Mouse (Mus musculus) small intestine, adult 2 months (tissue): ENCODE measurements around the gene Tbc1d5. TPM values are rescaled to one million over a fixed set of nuclear protein-coding genes. Genes with fewer than 3 reads are reported as not detected.

ENCODE experiments used
- H3K27ac ChIP-seq: fragments of 200-500 bp; 2 replicates; pipeline ENCODE4 v1.5.1; 2012; ENCODE audit warnings: low read depth, low read length, control low read depth, inconsistent platforms; ENCODE audit not compliant: insufficient read depth
- H3K27me3 ChIP-seq: fragments of 200-500 bp; 2 replicates; pipeline ENCODE4 v1.6.1; 2012; ENCODE audit warnings: mild to moderate bottlenecking, moderate library complexity, low read length, inconsistent platforms; ENCODE audit not compliant: control insufficient read depth, insufficient read depth
- H3K36me3 ChIP-seq: fragments of 200-500 bp; 2 replicates; pipeline ENCODE4 v1.6.1; 2012; ENCODE audit warnings: mild to moderate bottlenecking, low read length, control low read depth, inconsistent platforms; ENCODE audit not compliant: control insufficient read depth, insufficient read depth
- H3K4me1 ChIP-seq: fragments of 200-500 bp; 2 replicates; pipeline ENCODE4 v1.6.1; 2012; ENCODE audit warnings: low read length, inconsistent platforms, mixed read lengths; ENCODE audit not compliant: control insufficient read depth, insufficient read depth, insufficient read length
- H3K4me3 ChIP-seq: fragments of 200-500 bp; 2 replicates; pipeline ENCODE4 v1.5.1; 2012; ENCODE audit warnings: low read depth, mild to moderate bottlenecking, control low read depth, inconsistent platforms, low read length, moderate library complexity
- CTCF ChIP-seq: fragments of 200-500 bp; IDR thresholded peaks from 2 replicates; pipeline ENCODE4 v1.5.1; 2012; ENCODE audit warnings: low read depth, mild to moderate bottlenecking, control low read depth, inconsistent platforms, low read length, moderate library complexity, mixed read lengths; ENCODE audit not compliant: insufficient replicate concordance, insufficient read length; ENCODE audit errors: extremely low read depth
- POLR2A ChIP-seq: fragments of 200-500 bp; IDR thresholded peaks from 2 replicates; pipeline ENCODE4 v1.6.1; 2012; ENCODE audit warnings: low read depth, mild to moderate bottlenecking, control low read depth, inconsistent platforms, low read length, moderate library complexity
- WGBS: fragments of 180-500 bp; shearing (Covaris S2); methylation state at CpG from one replicate; pipeline ENCODE4 v1.1.7; 2018; 5-methylcytosine and 5-hydroxymethylcytosine counted together
- polyA plus RNA-seq: library from polyadenylated mRNA; depleted of rRNA; stranded (reverse); fragments of >200 nt; gene quantifications from 2 replicates; pipeline ENCODE4 v1.2.3, GENCODE M21; 2012

Tbc1d5 gene
- polyA plus RNA-seq, 1 experiment = 6.1 TPM

DNA sequence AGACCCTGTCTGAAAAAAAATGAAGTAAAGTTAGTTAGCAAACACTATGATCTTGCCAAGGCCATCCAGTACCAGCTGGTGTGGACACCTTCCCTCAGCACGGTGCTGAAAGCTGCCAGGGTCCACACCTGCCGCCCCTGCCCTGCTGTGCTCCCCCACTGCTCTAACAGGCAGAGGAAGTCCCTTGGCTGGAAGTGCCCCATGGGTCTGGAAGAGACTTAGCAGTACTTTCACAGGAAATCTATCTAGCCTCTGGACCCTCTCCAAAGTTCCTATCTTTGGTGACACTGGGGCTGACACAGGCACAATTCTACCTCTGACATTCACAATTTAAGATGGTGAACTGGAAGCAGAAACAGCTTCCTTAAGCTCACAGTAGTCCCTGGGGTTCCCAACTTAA is 442.1 kb downstream of the Tbc1d5 start:
- Histone ChIP-seq H3K36me3 (peaks cover 9% of the 10 kb centered on the region; the same call in 1 of the 2 replicates), H3K4me3 (no peak overlapping the region), H3K27me3 (no peaks in the 10 kb centered on the region), H3K27ac (no peak overlapping the region), H3K4me1 (no peaks in the 10 kb centered on the region)
- 53% methylated on average over 2 of the region's 2 CpGs for WGBS
- TF ChIP-seq POLR2A (no peak), CTCF (no peak)

DNA sequence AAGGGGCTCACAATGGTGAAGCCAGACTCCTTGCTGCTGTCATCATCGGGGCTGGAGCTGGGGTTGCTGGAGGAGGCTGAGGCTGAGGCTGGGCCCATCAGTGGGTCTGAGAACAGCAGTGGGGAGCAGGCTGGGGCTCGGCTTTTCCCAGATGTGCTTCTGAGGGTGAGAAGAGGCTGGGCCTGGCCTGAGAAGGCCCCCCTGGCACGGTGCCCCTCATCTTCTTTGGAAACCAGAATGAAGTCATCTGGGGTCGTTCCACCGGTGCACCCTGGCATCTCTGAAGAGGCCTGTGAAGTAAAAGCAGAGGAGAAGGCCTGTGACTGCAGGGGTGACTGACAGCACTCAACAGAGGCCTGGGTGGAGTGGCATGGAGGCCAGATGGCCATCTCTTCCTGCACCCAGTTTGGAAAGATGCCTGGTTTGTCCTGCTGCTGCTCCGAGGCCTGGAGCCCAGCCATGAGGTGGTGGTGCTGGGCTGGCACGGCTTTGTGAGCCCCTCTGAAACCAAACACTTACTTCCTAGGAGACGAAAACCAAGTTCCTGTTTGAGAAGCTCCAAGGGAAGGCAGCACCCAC is 443.1 kb downstream of the Tbc1d5 start:
- TF ChIP-seq POLR2A (no peak), CTCF (no peak)
- H3K27ac ChIP-seq = no peak overlapping the region
- peaks cover 3% of the 10 kb centered on the region; the same call in 1 of the 2 replicates for H3K4me1 ChIP-seq
- WGBS = 67% methylated on average over 8 of the region's 8 CpGs
- no peaks in the 10 kb centered on the region for H3K27me3 ChIP-seq
- H3K36me3 ChIP-seq = peaks cover 9% of the 10 kb centered on the region; the same call in 1 of the 2 replicates
- no peak overlapping the region for H3K4me3 ChIP-seq

- Histone ChIP-seq H3K4me3 (no peak overlapping the region), H3K27me3 (no peaks in the 10 kb centered on the region), H3K4me1 (peaks cover 6% of the 10 kb centered on the region; the same call in 1 of the 2 replicates), H3K36me3 (peaks cover 9% of the 10 kb centered on the region; the same call in 1 of the 2 replicates), H3K27ac (no peak overlapping the region)
- no peak for TF ChIP-seq CTCF
- no peak for TF ChIP-seq POLR2A
- WGBS = 79% methylated on average over 4 of the region's 4 CpGs
Measured at GRCm38 (mm10) chr17:50735382-50735954, 443.7 kb downstream of the Tbc1d5 start.

DNA sequence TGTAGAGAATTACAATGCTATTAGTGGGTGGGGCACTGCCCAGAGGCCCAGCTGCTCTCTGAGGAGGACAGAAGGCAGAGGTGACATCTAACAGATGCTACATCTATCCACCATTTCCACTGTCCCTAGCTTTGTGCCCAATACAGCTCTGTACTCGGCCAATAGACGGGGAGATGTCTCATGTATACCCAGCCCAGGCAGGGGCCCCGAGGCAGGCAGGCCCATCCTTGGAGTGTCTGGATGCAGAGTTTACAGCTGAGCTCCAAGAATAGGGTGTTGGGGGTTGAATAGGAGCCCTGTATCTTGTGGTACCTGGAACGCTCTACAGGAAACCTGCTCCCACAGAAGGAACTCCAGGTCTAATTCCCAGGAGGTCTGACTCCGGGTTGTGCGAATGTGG is 444.4 kb downstream of the Tbc1d5 start:
- TF ChIP-seq POLR2A = no peak
- no peak for TF ChIP-seq CTCF

DNA sequence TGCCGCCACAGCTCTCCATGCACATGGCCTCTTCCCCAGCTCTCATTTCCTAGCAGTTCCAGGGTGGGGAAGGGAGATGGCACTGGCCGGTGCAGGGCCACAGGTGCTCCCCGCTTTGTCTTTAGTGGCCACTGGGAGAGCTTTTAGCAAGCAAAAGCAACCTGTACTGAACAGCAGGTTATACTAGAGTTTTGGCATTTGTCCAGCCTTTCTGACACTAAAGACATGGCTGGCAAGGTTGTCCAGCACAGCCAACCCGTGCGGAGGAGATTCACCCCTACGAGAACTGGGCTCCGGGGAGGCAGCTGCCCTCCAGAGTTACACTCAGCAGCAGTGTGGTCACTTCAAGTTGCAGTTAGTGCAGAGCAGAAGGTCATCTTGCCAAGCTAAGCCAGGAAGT is 445.8 kb downstream of the Tbc1d5 start:
- Histone ChIP-seq H3K27ac (no peak overlapping the region), H3K4me1 (peaks cover 6% of the 10 kb centered on the region; the same call in 1 of the 2 replicates), H3K4me3 (no peak overlapping the region), H3K36me3 (peaks cover 9% of the 10 kb centered on the region; the same call in 1 of the 2 replicates), H3K27me3 (no peaks in the 10 kb centered on the region)
- WGBS = 91% methylated on average over 7 of the region's 7 CpGs
- TF ChIP-seq CTCF = no peak
- TF ChIP-seq POLR2A = no peak

More for the DNA sequence above, 444.4 kb downstream of the Tbc1d5 start:
- Histone ChIP-seq H3K4me1 (peaks cover 6% of the 10 kb centered on the region; the same call in 1 of the 2 replicates), H3K4me3 (no peak overlapping the region), H3K36me3 (peaks cover 9% of the 10 kb centered on the region; the same call in 1 of the 2 replicates), H3K27ac (no peak overlapping the region), H3K27me3 (no peaks in the 10 kb centered on the region)
- 93% methylated on average over 6 of the region's 6 CpGs for WGBS

GRCm38 (mm10) chr17:50731876-50732275 is 447.3 kb downstream of the Tbc1d5 start:
- H3K27ac ChIP-seq = no peak overlapping the region
- 91% methylated on average over 5 of the region's 5 CpGs for WGBS
- peaks cover 8% of the 10 kb centered on the region; the same call in 1 of the 2 replicates for H3K36me3 ChIP-seq
- TF ChIP-seq POLR2A (no peak), CTCF (no peak)
- no peak overlapping the region for H3K4me3 ChIP-seq
- peaks cover 6% of the 10 kb centered on the region; the same call in 1 of the 2 replicates for H3K4me1 ChIP-seq
- H3K27me3 ChIP-seq = no peaks in the 10 kb centered on the region

DNA sequence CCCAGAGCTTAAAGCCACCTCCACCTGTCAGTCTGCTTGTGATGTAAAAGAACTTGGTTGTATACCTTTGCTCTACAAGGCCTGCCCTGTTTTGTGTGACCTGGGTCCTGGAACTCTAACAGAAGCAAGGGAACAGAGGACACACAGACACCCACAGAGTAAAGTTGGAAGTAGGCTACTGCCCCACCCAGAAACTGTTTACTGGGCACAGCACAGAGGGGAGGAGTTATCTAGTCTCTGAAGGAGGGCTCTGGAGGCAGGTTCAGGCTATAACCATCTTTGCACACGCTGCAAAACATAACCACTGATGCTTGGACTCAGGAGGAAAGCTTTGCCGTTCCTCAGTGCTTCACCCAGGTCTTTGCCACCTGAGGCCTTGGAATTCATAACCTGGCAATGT is 448.3 kb downstream of the Tbc1d5 start:
- WGBS = 68% methylated on average over 2 of the region's 2 CpGs
- H3K4me1 ChIP-seq = peaks cover 6% of the 10 kb centered on the region; the same call in 1 of the 2 replicates
- H3K36me3 ChIP-seq = peaks cover 8% of the 10 kb centered on the region; the same call in 1 of the 2 replicates
- H3K4me3 ChIP-seq = no peak overlapping the region
- no peak overlapping the region for H3K27ac ChIP-seq
- TF ChIP-seq CTCF = no peak
- no peak for TF ChIP-seq POLR2A
- H3K27me3 ChIP-seq = no peaks in the 10 kb centered on the region

DNA sequence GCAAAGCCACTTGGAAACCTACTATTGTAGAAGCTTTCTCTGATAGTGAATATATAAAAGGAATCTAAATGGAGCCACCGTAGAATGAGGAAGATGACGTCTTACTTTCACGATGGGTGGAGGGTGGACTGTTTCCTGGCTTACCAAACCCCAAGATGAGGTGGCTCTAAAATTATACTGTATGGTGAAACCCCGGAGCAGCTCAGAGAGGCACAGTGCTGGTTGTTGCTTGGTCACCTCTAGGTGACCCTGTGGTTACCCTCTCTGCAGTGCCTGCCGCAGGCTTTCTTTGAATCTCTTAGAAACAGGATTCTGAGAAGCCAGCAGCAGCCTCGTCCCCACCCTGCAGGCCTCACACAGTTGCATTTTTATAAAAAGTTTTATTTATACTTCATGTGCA is 449.6 kb downstream of the Tbc1d5 start:
- Histone ChIP-seq H3K27ac (no peak overlapping the region), H3K27me3 (no peaks in the 10 kb centered on the region), H3K4me1 (peaks cover 6% of the 10 kb centered on the region; the same call in 1 of the 2 replicates), H3K36me3 (no peaks in the 10 kb centered on the region), H3K4me3 (no peak overlapping the region)
- 83% methylated on average over 6 of the region's 6 CpGs for WGBS
- TF ChIP-seq POLR2A = no peak
- TF ChIP-seq CTCF = no peak
